Mouse (Mus musculus): Measurements from ENCODE around the gene Camk2g. TPM values are rescaled to one million over a fixed set of nuclear protein-coding genes. Genes with fewer than 3 reads are reported as not detected.

Gene Camk2g
- polyA plus RNA-seq (2012; rRNA removed), result 21.7 and 24.9 TPM in 2 replicates

GRCm38 (mm10) chr14:20793758-20794531 is at the start of gene Camk2g:
Gene Camk2g, minus strand, starts transcription at chr14:20794088.

GRCm38 (mm10) chr14:20836171-20836904 is 42.5 kb upstream of the Camk2g start, which contains the start of gene Plau:
Gene Plau, plus strand, starts transcription at chr14:20836660.

GRCm38 (mm10) chr14:20733952-20734774 is 59.7 kb downstream of the Camk2g start, which contains the start of gene Ndst2:
Gene Ndst2, minus strand, starts transcription at chr14:20734562.

GRCm38 (mm10) chr14:20707201-20708190 is 86.4 kb downstream of the Camk2g start, which contains the start of gene Zswim8:
Gene Zswim8, plus strand, starts transcription at chr14:20707552.

GRCm38 (mm10) chr14:20702741-20703381 is 91.0 kb downstream of the Camk2g start, which contains the start of gene Chchd1:
Gene Chchd1, plus strand, starts transcription at chr14:20703006.

GRCm38 (mm10) chr14:20694884-20695760 is 98.8 kb downstream of the Camk2g start, which contains the start of gene Fut11:
Gene Fut11, plus strand, starts transcription at chr14:20694968.

Other genes starting within 250 kb of the Camk2g start
- gene Ppp3cb, start 247.5 kb downstream of the Camk2g start, polyA plus RNA-seq (2012; rRNA removed), result 4.3 and 4.9 TPM in 2 replicates
- gene Usp54, start 153.0 kb downstream of the Camk2g start, polyA plus RNA-seq (2012; rRNA removed), result 3.3 and 4.1 TPM in 2 replicates
- gene Myoz1, start 137.5 kb downstream of the Camk2g start, polyA plus RNA-seq (2012; rRNA removed), result not detected in 2 replicates
- gene Synpo2l, start 125.7 kb downstream of the Camk2g start, polyA plus RNA-seq (2012; rRNA removed), result 0.05 and 0.07 TPM in 2 replicates
- 199 and 228 TPM in 2 replicates for gene Sec24c, start 119.8 kb downstream of the Camk2g start, polyA plus RNA-seq (2012; rRNA removed)
- 14.9 and 23.9 TPM in 2 replicates for gene Fut11, start 99.1 kb downstream of the Camk2g start, polyA plus RNA-seq (2012; rRNA removed)
- gene Chchd1, start 91.1 kb downstream of the Camk2g start, polyA plus RNA-seq (2012; rRNA removed), result 17.5 and 26.2 TPM in 2 replicates
- gene Zswim8, start 86.5 kb downstream of the Camk2g start, polyA plus RNA-seq (2012; rRNA removed), result 165 and 207 TPM in 2 replicates
- gene Ndst2, start 59.5 kb downstream of the Camk2g start, polyA plus RNA-seq (2012; rRNA removed), result 29.5 and 30.0 TPM in 2 replicates
- 6.3 and 7.1 TPM in 2 replicates for gene Plau, start 42.6 kb upstream of the Camk2g start, polyA plus RNA-seq (2012; rRNA removed)
- gene Vcl, start 135.3 kb upstream of the Camk2g start, polyA plus RNA-seq (2012; rRNA removed), result 48.8 and 56.2 TPM in 2 replicates